Mouse (Mus musculus) heart, postnatal 0 days (tissue): ENCODE measurements at regions not wholly inside any gene's neighbourhood (a gene's known extent, or its start where the extent isn't known, plus 50 kb on each side); places are given as distances from the start of the nearest gene placed in this dataset.

Source experiments
- ATAC-seq: fragments of 200-750 bp; cut with Nextera tagmentation; 2 replicates; pipeline ENCODE4 v1.8.0; 2017; ENCODE audit warnings: low read depth, moderate number of reproducible peaks, moderate library complexity; ENCODE audit not compliant: insufficient read depth
- DNase-seq: peaks from one replicate; pipeline ENCODE4 v3.0.0-alpha.2; 2016; ENCODE audit warnings: low spot score
- H3K27ac ChIP-seq: fragments of 300-500 bp; sonication (generic); 2 replicates; pipeline ENCODE4 v1.5.1; 2014; ENCODE audit warnings: low read depth, mild to moderate bottlenecking
- H3K27me3 ChIP-seq: fragments of 300-500 bp; sonication (generic); 2 replicates; pipeline ENCODE4 v1.6.1; 2014; ENCODE audit warnings: low read length, mixed read lengths; ENCODE audit not compliant: control insufficient read depth, insufficient read depth
- H3K36me3 ChIP-seq: fragments of 300-500 bp; sonication (generic); replicated peaks from 2 replicates; pipeline ENCODE4 v1.6.1; 2014; ENCODE audit warnings: low read length, mixed read lengths; ENCODE audit not compliant: control insufficient read depth, insufficient read depth
- H3K4me1 ChIP-seq: fragments of 300-500 bp; sonication (generic); 2 replicates; pipeline ENCODE4 v1.6.1; 2014; ENCODE audit warnings: antibody characterized with exemption; ENCODE audit not compliant: control insufficient read depth, insufficient read depth
- H3K4me2 ChIP-seq: fragments of 300-500 bp; sonication (generic); 2 replicates; pipeline ENCODE4 v1.6.1; 2014; ENCODE audit warnings: low read depth, mild to moderate bottlenecking, low read length, moderate library complexity
- H3K4me3 ChIP-seq: fragments of 300-500 bp; sonication (generic); 2 replicates; pipeline ENCODE4 v1.5.1; 2014; ENCODE audit warnings: low read depth, low read length
- H3K9ac ChIP-seq: fragments of 300-500 bp; sonication (generic); replicated peaks from 2 replicates; pipeline ENCODE4 v1.6.1; 2014; ENCODE audit warnings: low read depth, low read length, mixed read lengths
- H3K9me3 ChIP-seq: fragments of 300-500 bp; sonication (generic); replicated peaks from 2 replicates; pipeline ENCODE4 v1.6.1; 2016; ENCODE audit warnings: low read length; ENCODE audit not compliant: control insufficient read depth
- CTCF ChIP-seq: IDR thresholded peaks from 2 replicates; pipeline ENCODE4 v1.5.1; 2016; ENCODE audit warnings: antibody characterized with exemption, control low read depth, low read depth
- EP300 ChIP-seq: IDR thresholded peaks from 2 replicates; pipeline ENCODE4 v1.6.1; 2016; ENCODE audit warnings: antibody characterized with exemption, low read depth
- WGBS: fragments of 180-500 bp; shearing (Covaris S2); extraction: QIAGEN DNeasy Blood & Tissue Kit; methylation state at CpG from one replicate; pipeline ENCODE4 v1.1.7; 2014; 5-methylcytosine and 5-hydroxymethylcytosine counted together

GRCm38 (mm10) chr3:149623851-149624532 is 633.6 kb upstream of the Adgrl2 start:
- H3K9me3 ChIP-seq = no peaks in the 10 kb centered on the region

GRCm38 (mm10) chr3:149603865-149604264 is 613.5 kb upstream of the Adgrl2 start:
- WGBS = 46% methylated on average over 5 of the region's 5 CpGs
- Histone ChIP-seq H3K4me3 (no peak overlapping the region), H3K9me3 (no peaks in the 10 kb centered on the region), H3K9ac (no peak overlapping the region), H3K27ac (no peak overlapping the region), H3K36me3 (no peaks in the 10 kb centered on the region), H3K4me2 (no peak overlapping the region), H3K4me1 (0 out of 2 replicates have a peak, but pooled peaks cover 4% of the 10 kb centered on the region), H3K27me3 (no peaks in the 10 kb centered on the region)
- DNase-seq = no peak
- no peak for ATAC-seq
- TF ChIP-seq CTCF = no peak
- no peak for TF ChIP-seq EP300

More at GRCm38 (mm10) chr3:149623851-149624532, 633.6 kb upstream of the Adgrl2 start:
- TF ChIP-seq EP300 (no peak), CTCF (no peak)
- Histone ChIP-seq H3K27ac (no peak overlapping the region), H3K27me3 (no peaks in the 10 kb centered on the region), H3K4me3 (no peak overlapping the region), H3K4me1 (no peaks in the 10 kb centered on the region), H3K36me3 (no peaks in the 10 kb centered on the region), H3K9ac (no peak overlapping the region), H3K4me2 (no peak overlapping the region)
- DNase-seq = no peak
- WGBS = 60% methylated on average over 4 of the region's 4 CpGs
- no peak for ATAC-seq

GRCm38 (mm10) chr3:149601276-149601675 is 610.9 kb upstream of the Adgrl2 start:
- WGBS = 68% methylated on average over 5 of the region's 5 CpGs
- no peak for DNase-seq
- Histone ChIP-seq H3K36me3 (no peaks in the 10 kb centered on the region), H3K4me2 (no peak overlapping the region), H3K4me3 (no peak overlapping the region), H3K9me3 (no peaks in the 10 kb centered on the region), H3K9ac (no peak overlapping the region), H3K27me3 (no peaks in the 10 kb centered on the region), H3K4me1 (0 out of 2 replicates have a peak, but pooled peaks cover 4% of the 10 kb centered on the region), H3K27ac (no peak overlapping the region)
- TF ChIP-seq EP300 = no peak
- TF ChIP-seq CTCF = no peak
- ATAC-seq = no peak

GRCm38 (mm10) chr3:149594470-149594869 is 604.1 kb upstream of the Adgrl2 start:
- Histone ChIP-seq H3K9ac (no peak overlapping the region), H3K4me1 (no peaks in the 10 kb centered on the region), H3K4me2 (no peak overlapping the region), H3K4me3 (no peak overlapping the region), H3K9me3 (no peaks in the 10 kb centered on the region), H3K36me3 (no peaks in the 10 kb centered on the region), H3K27ac (no peak overlapping the region), H3K27me3 (no peaks in the 10 kb centered on the region)
- WGBS = 58% methylated on average over 4 of the region's 4 CpGs
- DNase-seq (no peak), ATAC-seq (no peak)
- 0 out of 2 replicates have a peak, but pooled peaks have one; percentile 6 for TF ChIP-seq CTCF
- no peak for TF ChIP-seq EP300

GRCm38 (mm10) chr3:149585769-149586168 is 595.4 kb upstream of the Adgrl2 start:
- Histone ChIP-seq H3K27me3 (no peaks in the 10 kb centered on the region), H3K27ac (no peak overlapping the region), H3K9me3 (no peaks in the 10 kb centered on the region), H3K4me1 (no peaks in the 10 kb centered on the region), H3K4me2 (no peak overlapping the region), H3K36me3 (no peaks in the 10 kb centered on the region), H3K4me3 (no peak overlapping the region), H3K9ac (no peak overlapping the region)
- DNase-seq (no peak), ATAC-seq (no peak)
- WGBS = 71% methylated on average over 2 of the region's 2 CpGs
- TF ChIP-seq CTCF (no peak), EP300 (no peak)

- no peak overlapping the region for H3K27ac ChIP-seq
- H3K4me1 ChIP-seq = no peaks in the 10 kb centered on the region
- H3K4me2 ChIP-seq = no peak overlapping the region
- H3K9me3 ChIP-seq = no peaks in the 10 kb centered on the region
- no peaks in the 10 kb centered on the region for H3K27me3 ChIP-seq
- H3K9ac ChIP-seq = no peak overlapping the region
- ATAC-seq (no peak), DNase-seq (no peak)
- TF ChIP-seq CTCF = no peak
- TF ChIP-seq EP300 = no peak
- WGBS = 78% methylated on average over 3 of the region's 3 CpGs
- no peaks in the 10 kb centered on the region for H3K36me3 ChIP-seq
- no peak overlapping the region for H3K4me3 ChIP-seq
Measured at GRCm38 (mm10) chr3:149581141-149581540, 590.8 kb upstream of the Adgrl2 start.
